Mouse (Mus musculus): Measurements from ENCODE around the gene Lair1. TPM values are rescaled to one million over a fixed set of nuclear protein-coding genes. Genes with fewer than 3 reads are reported as not detected.
"Not testable (repeated sequence)": the region's sequence is repeated elsewhere in the genome, so short reads cannot be mapped to it uniquely, and the experiment has no call there.

Lair1 gene
- total RNA-seq, 2 experiments from 2014 or later: 0.24 to 0.37 TPM

- intact Hi-C loops (cut with DNase I; ENCODE audit: low total_unique reads): no loop called here
- DNase-seq: no peak
These were observed 36.1 kb downstream of the Lair1 start for GRCm38 (mm10) chr7:4026794-4027421.

DNA sequence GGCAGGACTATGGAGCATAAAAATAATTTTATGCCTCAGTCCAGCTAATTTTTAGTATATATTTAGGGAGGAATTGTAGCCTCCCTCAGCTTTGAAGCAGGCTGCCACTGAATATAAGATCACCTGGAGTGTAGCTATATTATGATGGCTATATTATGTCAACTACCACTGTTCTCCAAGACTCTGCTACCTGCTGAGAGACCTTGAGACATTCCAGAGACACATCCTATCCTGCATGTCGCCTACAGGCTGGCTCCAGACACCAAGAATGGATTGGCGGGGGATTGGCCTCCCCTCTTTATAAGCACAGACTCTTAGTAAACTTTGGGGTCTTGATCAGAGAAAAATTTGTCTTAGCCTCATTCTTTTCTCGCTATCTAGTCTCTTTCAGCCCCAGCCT is 58.4 kb downstream of the Lair1 start:
- DNase-seq; intact Hi-C loops (cut with DNase I; ENCODE audit: low total_unique reads): not testable (repeated sequence)

DNA sequence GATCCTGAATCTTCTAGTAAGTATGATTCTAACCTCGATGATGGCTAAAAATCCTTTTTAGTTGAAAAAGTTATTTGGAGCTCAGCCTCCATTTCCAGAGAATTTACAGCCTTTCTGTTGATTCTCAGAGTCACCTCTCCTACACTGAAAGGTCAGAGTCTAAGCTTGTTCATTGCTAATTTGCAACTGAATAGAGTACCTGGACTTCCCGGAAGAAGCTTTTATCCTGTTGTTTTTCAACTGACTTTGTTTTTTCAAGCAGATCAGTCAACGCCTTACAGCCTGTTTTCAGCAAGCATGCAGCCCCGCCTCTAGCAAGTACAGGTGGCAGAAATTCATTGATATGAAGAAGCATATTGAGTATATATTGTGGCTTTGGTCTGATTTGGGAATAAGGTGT is 59.0 kb downstream of the Lair1 start:
- DNase-seq; intact Hi-C loops (cut with DNase I; ENCODE audit: low total_unique reads): not testable (repeated sequence)

DNA sequence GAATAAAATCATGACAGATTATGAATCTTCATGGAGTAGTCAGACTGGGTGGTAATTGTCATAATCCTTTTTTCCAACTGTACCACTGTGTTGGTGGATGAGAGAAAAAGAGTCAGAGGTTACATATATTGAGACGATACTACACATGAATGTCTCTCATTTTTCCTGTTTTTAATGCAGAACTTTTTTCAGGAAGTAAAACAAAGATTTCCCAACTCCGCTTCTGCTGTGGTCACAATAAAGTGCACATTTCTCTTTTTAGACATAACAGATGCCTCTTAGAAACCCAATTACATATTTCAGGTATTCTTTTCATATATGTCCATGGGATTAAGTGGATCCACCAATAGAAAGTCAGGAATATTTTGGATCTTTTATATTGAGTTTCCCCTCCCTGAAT is 101.0 kb downstream of the Lair1 start:
- no peak for DNase-seq
- intact Hi-C loops (cut with DNase I; ENCODE audit: low total_unique reads): no loop called here

DNA sequence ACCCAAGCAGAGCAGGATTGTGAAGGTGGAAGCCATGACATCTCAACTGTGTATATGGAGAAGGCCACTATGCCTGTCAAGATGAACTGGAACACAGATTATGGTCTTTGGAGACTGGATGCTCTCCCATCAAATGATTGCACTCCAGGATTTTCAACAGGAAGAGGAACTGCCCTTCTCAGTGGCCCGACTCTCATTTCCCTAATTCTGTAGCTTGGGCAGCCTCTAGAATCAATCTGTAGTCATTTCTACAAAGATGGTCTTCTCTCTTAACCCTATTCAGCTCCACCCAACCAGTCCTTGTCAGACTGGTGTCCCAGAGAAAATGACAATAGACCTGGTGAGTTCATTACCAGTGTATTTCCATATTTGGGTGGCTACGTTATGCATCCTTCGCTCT is 105.6 kb downstream of the Lair1 start:
- no peak for DNase-seq
- intact Hi-C loops (cut with DNase I; ENCODE audit: low total_unique reads): no loop called here

Other genes starting within 250 kb of the Lair1 start
- gene Gm15448, start 237.5 kb downstream of the Lair1 start, total RNA-seq (2021): under 1 TPM in 1 of 2 experiments, not detected in 1; 0.10 TPM
- gene Pira2, start 218.2 kb downstream of the Lair1 start, total RNA-seq (2021): under 1 TPM; 0.16 to 0.18 TPM
- gene Gm14548, start 165.1 kb downstream of the Lair1 start, total RNA-seq (2021): under 1 TPM in 1 of 2 experiments, not detected in 1; 0.12 TPM
- not detected for gene Lilra6, start 147.7 kb downstream of the Lair1 start, total RNA-seq (2021)
- gene Ttyh1, start 56.2 kb upstream of the Lair1 start, total RNA-seq (2021): 1 to 10 TPM; 2.3 to 5.3 TPM
- 10 to 100 TPM; 26.9 to 33.9 TPM for gene Leng8, start 73.8 kb upstream of the Lair1 start, total RNA-seq (2021)
- gene Leng9, start 87.2 kb upstream of the Lair1 start, total RNA-seq (2021): 1 to 10 TPM; 2.1 to 2.3 TPM
- 1 to 10 TPM; 6.5 to 6.9 TPM for gene Cdc42ep5, start 101.7 kb upstream of the Lair1 start, total RNA-seq (2021)
- gene Lilra5, start 174.6 kb upstream of the Lair1 start, total RNA-seq (2021): under 1 TPM in 1 of 2 experiments, not detected in 1; 0.12 TPM